Mouse (Mus musculus): ENCODE measurements around the gene Rora. TPM values are rescaled to one million over a fixed set of nuclear protein-coding genes. Genes with fewer than 3 reads are reported as not detected.

The Rora gene
- polyA plus RNA-seq, 1 experiment from 2014 or later, result 6.0 TPM

DNA sequence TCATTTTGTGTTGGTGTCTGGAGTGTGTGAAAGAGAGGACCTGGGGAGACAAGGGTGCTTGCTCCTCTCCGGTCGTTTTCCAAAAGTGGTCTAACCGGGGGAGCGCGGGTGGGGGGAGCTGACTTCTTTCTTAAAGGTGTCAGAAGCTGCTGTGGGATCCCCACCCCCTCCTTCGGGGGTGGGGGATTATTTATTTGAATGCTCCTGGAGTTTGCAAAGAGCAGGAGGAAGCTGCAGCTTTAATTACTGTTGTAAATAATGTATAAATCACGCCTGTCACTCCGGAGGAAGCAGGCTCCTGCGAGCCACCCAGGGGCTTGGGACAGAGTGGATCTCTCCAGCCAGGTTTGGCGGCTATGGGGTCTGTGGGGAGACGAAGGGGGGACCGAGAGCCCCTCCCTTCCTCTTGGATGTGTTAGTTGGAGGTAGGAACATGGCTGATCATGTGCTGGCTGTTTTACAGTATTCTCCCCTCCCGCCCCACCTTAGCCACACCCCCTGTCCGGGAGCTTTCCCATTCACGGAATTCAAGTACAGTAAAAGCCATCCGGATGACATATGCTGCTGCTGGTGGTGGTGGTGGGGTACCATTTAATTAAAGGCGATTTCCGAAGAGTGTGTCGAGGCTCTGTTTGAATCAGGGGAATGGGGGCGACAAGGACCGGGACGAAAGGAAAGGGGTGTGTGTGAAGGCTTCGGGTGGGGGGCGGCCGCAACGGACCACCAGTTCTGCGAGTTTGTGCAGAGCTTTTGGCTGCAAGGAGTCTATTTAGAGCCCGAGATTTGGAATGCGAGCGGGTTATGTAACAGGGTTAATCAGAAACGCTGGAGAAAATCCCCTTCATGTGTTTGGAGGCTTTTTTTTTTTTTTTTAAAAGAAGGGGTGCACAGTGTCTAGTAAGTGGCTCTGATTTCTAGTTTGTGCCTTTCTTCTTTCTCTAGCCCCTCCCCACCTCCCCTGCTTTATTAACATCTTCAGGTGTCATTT is 1.7 kb downstream of the Rora start:
- 2% methylated on average over 31 of the region's 31 CpGs for whole genome bisulfite sequencing (ENCODE audit: insufficient replicate concordance)
- Histone ChIP-seq H3K4me2 (peak overlapping the region; percentile 63), H3K27ac (replicated peaks) (no peak overlapping the region), H3K4me3 (replicated peaks) (peak overlapping the region; percentile 60), H3K9me3 (replicated peaks) (no peaks in the 10 kb centered on the region), H3K36me3 (replicated peaks) (no peaks in the 10 kb centered on the region), H3K27me3 (peaks cover 52% of the 10 kb centered on the region), H3K9ac (no peak overlapping the region), H3K4me1 (replicated peaks) (no peaks in the 10 kb centered on the region)
- ATAC-seq (ENCODE audit: insufficient read depth), result no peak

DNA sequence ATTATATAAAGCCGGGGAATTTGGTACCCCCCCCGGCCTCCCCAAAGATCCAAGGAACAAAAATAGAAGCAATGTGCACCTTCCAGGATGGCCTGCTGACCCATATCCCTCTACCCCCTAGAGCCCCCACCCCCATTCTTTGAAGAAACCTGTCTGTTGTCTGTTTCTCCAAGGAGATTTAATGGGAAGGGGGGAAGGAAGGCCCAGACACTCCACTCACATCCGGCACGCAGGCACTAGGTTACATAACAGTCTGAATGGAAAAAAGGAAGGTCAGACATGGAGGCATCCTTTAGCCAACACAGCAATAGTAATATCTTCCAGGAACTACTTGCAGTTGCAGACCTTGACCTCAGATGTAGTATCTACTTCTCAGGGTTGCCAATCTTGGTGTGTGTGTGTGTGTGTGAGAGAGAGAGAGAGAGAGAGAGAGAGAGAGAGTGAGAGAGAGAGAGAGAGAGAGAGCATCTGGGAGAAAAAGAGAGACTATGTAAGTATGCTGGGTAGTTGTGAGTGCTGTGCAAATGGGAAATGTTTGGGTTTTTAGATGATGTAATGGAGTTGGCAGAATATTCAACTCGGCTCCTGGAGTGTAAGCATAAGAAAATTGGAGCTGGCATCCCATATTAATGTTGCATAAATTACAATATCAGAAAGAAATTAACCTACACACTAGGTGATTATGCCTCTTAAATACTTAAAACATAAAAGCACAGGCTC is 2.6 kb downstream of the Rora start:
- no peak overlapping the region for H3K4me2 ChIP-seq
- H3K27ac ChIP-seq (replicated peaks), result no peak overlapping the region
- H3K4me3 ChIP-seq (replicated peaks), result no peak overlapping the region
- H3K36me3 ChIP-seq (replicated peaks), result no peaks in the 10 kb centered on the region
- no peaks in the 10 kb centered on the region for H3K9me3 ChIP-seq (replicated peaks)
- 29% methylated on average over 5 of the region's 5 CpGs for WGBS (ENCODE audit: insufficient replicate concordance)
- ATAC-seq (ENCODE audit: insufficient read depth), result no peak
- peaks cover 52% of the 10 kb centered on the region for H3K27me3 ChIP-seq
- no peaks in the 10 kb centered on the region for H3K4me1 ChIP-seq (replicated peaks)
- no peak overlapping the region for H3K9ac ChIP-seq

DNA sequence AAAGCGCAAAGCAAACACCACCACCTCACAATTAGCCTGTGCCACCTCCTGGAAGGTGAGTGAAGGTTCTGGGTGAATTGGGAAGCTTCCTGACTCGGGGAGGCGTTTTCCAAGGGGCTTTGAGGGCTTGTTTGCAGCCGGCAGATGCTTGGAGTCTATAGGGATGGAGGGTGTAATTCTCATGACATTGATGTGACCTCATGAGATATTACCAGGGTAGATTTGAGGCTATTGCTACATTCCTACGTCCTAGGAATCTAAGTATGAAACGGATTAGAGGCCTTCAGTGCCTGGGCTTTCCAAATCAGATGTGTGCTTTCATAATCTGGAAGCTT is 3.2 kb downstream of the Rora start:
- peaks cover 52% of the 10 kb centered on the region for H3K27me3 ChIP-seq

DNA sequence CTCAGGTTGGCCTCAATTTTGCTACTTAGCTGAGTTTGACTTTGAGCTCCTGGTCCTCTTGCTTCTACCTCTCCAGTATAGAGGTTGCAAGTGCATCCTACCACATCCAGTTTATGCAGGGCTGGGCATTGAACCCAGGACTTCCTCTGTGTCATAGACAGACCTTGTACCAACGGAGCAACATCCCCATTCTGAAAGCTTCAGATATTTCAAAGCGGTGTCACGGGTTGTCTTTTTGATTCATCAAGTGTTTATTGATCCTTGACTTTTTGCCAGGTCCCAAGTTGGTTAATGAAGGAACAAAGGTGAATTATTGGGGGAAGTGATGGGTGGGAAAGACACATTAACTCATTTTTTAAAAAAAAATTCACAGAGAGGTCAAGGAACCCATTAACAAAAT is 17.1 kb downstream of the Rora start:
- Histone ChIP-seq H3K9me3 (replicated peaks) (no peaks in the 10 kb centered on the region), H3K4me2 (no peak overlapping the region), H3K4me3 (replicated peaks) (no peak overlapping the region), H3K9ac (no peak overlapping the region), H3K4me1 (replicated peaks) (no peaks in the 10 kb centered on the region), H3K36me3 (replicated peaks) (no peaks in the 10 kb centered on the region), H3K27me3 (no peaks in the 10 kb centered on the region), H3K27ac (replicated peaks) (no peak overlapping the region)
- no peak for ATAC-seq (ENCODE audit: insufficient read depth)
- WGBS (ENCODE audit: insufficient replicate concordance), result 65% methylated on average over 3 of the region's 3 CpGs

More for the DNA sequence above, 3.2 kb downstream of the Rora start:
- Histone ChIP-seq H3K4me3 (replicated peaks) (no peak overlapping the region), H3K36me3 (replicated peaks) (no peaks in the 10 kb centered on the region), H3K9me3 (replicated peaks) (no peaks in the 10 kb centered on the region), H3K4me1 (replicated peaks) (no peaks in the 10 kb centered on the region), H3K4me2 (no peak overlapping the region), H3K27ac (replicated peaks) (no peak overlapping the region), H3K9ac (no peak overlapping the region)
- ATAC-seq (ENCODE audit: insufficient read depth), result no peak
- 37% methylated on average over 6 of the region's 6 CpGs for WGBS (ENCODE audit: insufficient replicate concordance)

DNA sequence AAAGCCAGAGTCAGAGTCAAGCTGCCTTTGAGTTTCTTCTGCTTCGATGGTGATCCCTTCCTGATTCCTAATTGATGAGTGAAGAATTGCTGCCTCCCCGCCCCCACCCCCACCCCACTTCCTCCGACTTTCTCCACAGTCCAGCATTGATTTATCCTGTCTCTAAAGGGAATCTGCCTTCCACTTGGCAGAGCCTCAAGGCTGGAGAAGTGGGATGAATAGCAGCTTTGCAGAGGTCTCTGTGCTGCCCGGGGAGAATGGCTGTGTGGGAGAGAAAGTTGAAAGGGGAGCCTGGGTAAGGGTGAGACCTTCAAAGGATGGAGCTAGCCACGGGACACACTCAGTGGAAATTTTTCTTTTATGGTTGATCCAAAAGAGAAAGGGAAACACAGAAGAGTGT is 18.9 kb downstream of the Rora start:
- Histone ChIP-seq H3K27me3 (no peaks in the 10 kb centered on the region), H3K4me2 (no peak overlapping the region), H3K4me3 (replicated peaks) (no peak overlapping the region), H3K36me3 (replicated peaks) (no peaks in the 10 kb centered on the region), H3K9ac (no peak overlapping the region), H3K4me1 (replicated peaks) (no peaks in the 10 kb centered on the region), H3K9me3 (replicated peaks) (no peaks in the 10 kb centered on the region), H3K27ac (replicated peaks) (no peak overlapping the region)
- ATAC-seq (ENCODE audit: insufficient read depth), result no peak
- 39% methylated on average over 5 of the region's 5 CpGs for WGBS (ENCODE audit: insufficient replicate concordance)

DNA sequence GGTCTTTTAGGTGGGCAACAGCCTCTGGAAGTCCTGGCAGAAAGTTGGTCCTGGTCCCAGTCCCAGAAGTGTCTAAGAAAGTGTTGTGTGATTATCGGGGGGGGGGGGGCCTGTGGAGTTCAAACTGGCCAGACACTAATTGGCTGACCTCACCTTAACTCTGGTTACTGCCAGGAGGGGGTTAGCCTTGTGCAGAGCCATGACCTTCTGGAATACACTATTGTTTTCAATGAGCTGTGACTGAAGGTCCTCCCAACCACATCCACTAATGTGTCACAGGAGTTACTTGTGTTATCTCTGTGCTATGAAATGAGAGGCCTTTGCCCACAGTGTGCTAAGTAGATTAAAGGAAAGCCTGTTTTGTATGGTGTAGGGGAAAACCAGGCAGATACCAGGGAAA is 19.6 kb downstream of the Rora start:
- Histone ChIP-seq H3K27ac (replicated peaks) (no peak overlapping the region), H3K4me3 (replicated peaks) (no peak overlapping the region), H3K9me3 (replicated peaks) (no peaks in the 10 kb centered on the region), H3K9ac (no peak overlapping the region), H3K4me1 (replicated peaks) (no peaks in the 10 kb centered on the region), H3K27me3 (no peaks in the 10 kb centered on the region), H3K36me3 (replicated peaks) (no peaks in the 10 kb centered on the region), H3K4me2 (no peak overlapping the region)
- ATAC-seq (ENCODE audit: insufficient read depth), result no peak
- WGBS (ENCODE audit: insufficient replicate concordance), result 72% methylated on average over 1 of the region's 1 CpGs

DNA sequence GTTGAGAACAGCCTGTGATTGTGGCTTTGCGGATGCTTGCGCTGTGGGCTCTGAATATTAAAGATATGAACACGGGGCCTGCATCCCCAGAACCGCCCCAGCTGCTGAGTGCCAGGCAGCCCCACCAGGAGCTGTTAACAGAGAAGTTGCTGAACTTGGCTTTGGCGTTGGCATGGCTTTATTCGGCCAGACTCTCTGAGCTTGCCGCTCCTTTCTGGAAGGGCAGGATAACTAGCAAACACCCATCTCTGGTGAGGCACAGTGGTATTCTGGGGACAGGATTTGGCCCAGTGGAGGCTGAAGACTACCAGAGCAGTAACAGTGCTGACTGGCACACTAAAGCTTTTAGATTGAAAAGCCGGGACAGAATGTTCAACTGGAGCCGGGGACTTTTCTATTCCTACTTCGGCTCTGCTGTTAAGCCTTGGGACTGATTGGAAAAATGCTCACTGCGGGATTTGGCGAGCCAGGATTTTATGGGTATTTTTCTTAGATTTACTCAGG is 26.3 kb downstream of the Rora start:
- no peak overlapping the region for H3K4me2 ChIP-seq
- H3K4me1 ChIP-seq (replicated peaks), result no peaks in the 10 kb centered on the region
- H3K9ac ChIP-seq, result no peak overlapping the region
- H3K4me3 ChIP-seq (replicated peaks), result no peak overlapping the region
- ATAC-seq (ENCODE audit: insufficient read depth), result no peak
- H3K27me3 ChIP-seq, result no peaks in the 10 kb centered on the region
- no peak overlapping the region for H3K27ac ChIP-seq (replicated peaks)
- H3K9me3 ChIP-seq (replicated peaks), result no peaks in the 10 kb centered on the region
- no peaks in the 10 kb centered on the region for H3K36me3 ChIP-seq (replicated peaks)
- WGBS (ENCODE audit: insufficient replicate concordance), result 72% methylated on average over 12 of the region's 12 CpGs

DNA sequence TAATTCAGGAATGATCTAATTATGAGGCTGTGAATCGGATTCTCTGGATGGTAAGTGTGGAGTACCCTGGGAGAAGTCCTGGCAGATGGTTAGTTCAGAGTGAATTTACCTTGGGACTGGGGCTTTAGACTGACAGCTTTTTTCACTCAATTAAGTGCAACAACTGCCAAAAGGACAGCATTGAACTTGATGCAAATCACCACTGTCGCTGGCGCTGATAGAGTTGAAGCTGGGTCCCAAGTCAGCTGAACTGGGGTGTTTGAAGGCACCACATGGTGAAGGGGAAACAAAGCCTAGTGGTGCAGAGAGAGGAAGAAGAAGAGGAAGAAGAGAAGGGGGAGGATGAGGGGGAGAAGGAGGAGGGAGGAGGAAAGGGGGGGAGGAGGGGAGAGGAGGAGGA is 30.4 kb downstream of the Rora start:
- Histone ChIP-seq H3K4me3 (replicated peaks) (no peak overlapping the region), H3K4me2 (no peak overlapping the region)

DNA sequence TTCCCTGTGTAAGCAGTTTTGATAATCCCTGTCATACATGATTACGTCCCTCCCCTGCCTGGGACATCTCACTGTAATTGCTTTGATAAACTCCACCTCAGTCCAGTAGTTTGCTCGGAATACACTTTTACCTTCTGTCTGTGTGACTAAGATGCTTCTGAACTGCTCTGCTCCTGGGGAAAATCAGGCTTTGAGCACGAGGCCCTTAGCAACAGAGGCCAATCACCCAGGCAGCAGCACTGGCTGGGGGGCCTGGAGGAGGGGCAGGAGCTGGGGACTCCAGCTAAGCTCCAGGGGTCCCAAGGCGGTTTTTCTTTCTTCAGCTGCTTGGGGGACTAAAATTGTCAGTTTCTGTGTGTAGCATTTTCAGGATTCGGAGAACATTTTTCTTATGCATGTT is 32.0 kb downstream of the Rora start:
- WGBS (ENCODE audit: insufficient replicate concordance), result 43% methylated on average over 5 of the region's 5 CpGs
- H3K4me2 ChIP-seq, result no peak overlapping the region
- no peaks in the 10 kb centered on the region for H3K36me3 ChIP-seq (replicated peaks)
- H3K27ac ChIP-seq (replicated peaks), result no peak overlapping the region
- no peaks in the 10 kb centered on the region for H3K4me1 ChIP-seq (replicated peaks)
- H3K27me3 ChIP-seq, result no peaks in the 10 kb centered on the region
- H3K9ac ChIP-seq, result no peak overlapping the region
- H3K9me3 ChIP-seq (replicated peaks), result no peaks in the 10 kb centered on the region
- no peak overlapping the region for H3K4me3 ChIP-seq (replicated peaks)
- no peak for ATAC-seq (ENCODE audit: insufficient read depth)

More for the DNA sequence above, 30.4 kb downstream of the Rora start:
- no peaks in the 10 kb centered on the region for H3K9me3 ChIP-seq (replicated peaks)
- no peaks in the 10 kb centered on the region for H3K4me1 ChIP-seq (replicated peaks)
- no peak overlapping the region for H3K27ac ChIP-seq (replicated peaks)
- ATAC-seq (ENCODE audit: insufficient read depth), result no peak
- 40% methylated on average over 3 of the region's 3 CpGs for WGBS (ENCODE audit: insufficient replicate concordance)
- H3K9ac ChIP-seq, result no peak overlapping the region
- H3K36me3 ChIP-seq (replicated peaks), result no peaks in the 10 kb centered on the region
- H3K27me3 ChIP-seq, result no peaks in the 10 kb centered on the region

DNA sequence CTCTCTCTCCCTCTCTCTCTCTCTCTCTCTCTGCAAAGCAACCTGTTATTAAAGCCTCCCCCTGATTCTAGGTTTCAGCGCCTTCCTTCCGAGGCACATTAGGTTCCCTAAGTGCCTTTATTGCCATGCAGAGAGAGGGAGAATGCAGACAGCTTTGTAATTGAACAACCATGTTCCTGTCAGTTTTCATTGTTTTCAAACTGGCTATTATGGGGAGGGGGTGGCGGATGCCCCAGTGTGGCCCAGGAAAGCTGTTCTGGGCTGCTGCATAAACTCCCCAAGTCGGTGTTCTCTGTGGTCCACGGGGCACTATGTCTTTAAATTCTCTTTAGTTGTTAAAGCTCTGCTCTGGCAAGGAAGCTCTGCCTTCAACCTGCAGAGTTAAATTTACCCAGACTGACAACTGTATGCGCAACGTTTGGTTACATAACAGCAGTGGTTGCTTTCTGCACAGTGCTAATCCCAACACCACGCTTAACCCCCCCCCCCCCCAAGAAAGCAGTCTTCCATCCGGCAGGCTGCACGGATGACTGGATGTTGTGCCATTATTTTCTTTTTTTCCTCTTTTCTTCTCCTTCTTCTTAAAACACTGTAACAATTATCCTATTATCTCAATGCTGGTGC is 33.8 kb downstream of the Rora start:
- 54% methylated on average over 10 of the region's 10 CpGs for WGBS (ENCODE audit: insufficient replicate concordance)
- no peak for ATAC-seq (ENCODE audit: insufficient read depth)

DNA sequence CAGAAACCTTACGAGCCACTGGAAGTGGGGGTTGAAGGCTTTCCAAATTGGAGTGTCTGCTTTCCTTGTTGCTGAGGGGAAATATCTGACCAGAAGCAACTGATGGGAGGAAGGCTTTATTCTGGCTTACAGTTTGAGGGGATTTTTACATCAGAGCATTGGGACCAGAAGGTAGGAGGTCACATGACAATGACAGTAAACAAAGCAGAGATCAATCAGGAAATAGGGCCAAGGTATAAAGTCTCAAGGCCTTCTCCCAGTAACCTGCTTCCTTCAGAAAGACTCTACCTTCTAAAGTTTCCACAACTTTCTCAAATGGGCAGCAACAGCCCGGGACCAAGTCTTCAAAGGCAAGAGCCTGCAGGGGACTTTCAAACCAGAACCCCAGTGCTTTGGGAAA is 34.6 kb downstream of the Rora start:
- Histone ChIP-seq H3K4me3 (replicated peaks) (no peak overlapping the region), H3K4me2 (no peak overlapping the region), H3K27ac (replicated peaks) (no peak overlapping the region), H3K9ac (no peak overlapping the region), H3K9me3 (replicated peaks) (no peaks in the 10 kb centered on the region), H3K27me3 (no peaks in the 10 kb centered on the region), H3K4me1 (replicated peaks) (no peaks in the 10 kb centered on the region), H3K36me3 (replicated peaks) (no peaks in the 10 kb centered on the region)
- 64% methylated on average over 2 of the region's 2 CpGs for WGBS (ENCODE audit: insufficient replicate concordance)
- ATAC-seq (ENCODE audit: insufficient read depth), result no peak

More for the DNA sequence above, 33.8 kb downstream of the Rora start:
- Histone ChIP-seq H3K9me3 (replicated peaks) (no peaks in the 10 kb centered on the region), H3K9ac (no peak overlapping the region), H3K4me3 (replicated peaks) (no peak overlapping the region), H3K36me3 (replicated peaks) (no peaks in the 10 kb centered on the region), H3K27ac (replicated peaks) (no peak overlapping the region), H3K27me3 (no peaks in the 10 kb centered on the region), H3K4me1 (replicated peaks) (no peaks in the 10 kb centered on the region), H3K4me2 (no peak overlapping the region)

All from liver, embryonic 15.5 days (tissue).